Mouse (Mus musculus): ENCODE data around the gene Umod. TPM values are rescaled to one million over a fixed set of nuclear protein-coding genes. Genes with fewer than 3 reads are reported as not detected.

The Umod gene
- total RNA-seq, 1 experiment: not detected

DNA sequence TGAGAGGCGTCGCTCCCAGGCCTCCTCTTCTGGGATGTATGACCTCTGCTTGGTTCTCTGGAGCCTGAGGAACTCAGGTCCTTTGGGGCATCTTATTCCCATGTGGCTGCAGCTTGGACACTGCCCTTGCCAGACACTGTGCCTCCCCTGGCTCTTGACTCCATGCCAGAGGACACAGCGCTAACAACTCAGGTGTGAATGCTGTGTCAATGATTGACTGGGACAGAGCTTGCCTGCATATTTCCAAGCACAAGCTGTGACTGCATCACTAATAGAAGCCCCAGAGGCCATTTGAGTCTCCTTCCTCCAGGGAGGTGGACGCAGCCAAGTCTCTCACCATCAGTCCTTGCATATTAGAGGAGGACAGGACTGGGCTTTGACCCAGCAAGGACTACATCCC is 32.1 kb upstream of the Umod start:
- no peaks in the 10 kb centered on the region for H3K9me3 ChIP-seq (ENCODE audit: control insufficient read depth, insufficient read depth, low read depth, low read length)
- TF ChIP-seq HCFC1 (IDR thresholded peaks at IDR 0.05; ENCODE audit: borderline replicate concordance, insufficient read depth, low read length) (no peak), ZC3H11A (IDR thresholded peaks at IDR 0.05; ENCODE audit: borderline replicate concordance, low read depth, low read length) (no peak), MAFK (IDR thresholded peaks at IDR 0.05; ENCODE audit: insufficient read depth, low read depth, low read length) (no peak), CHD2 (IDR thresholded peaks at IDR 0.05; ENCODE audit: low read depth, low read length) (no peak), ZNF384 (IDR thresholded peaks at IDR 0.05; ENCODE audit: low read depth, low read length) (no peak)
- no peaks in the 10 kb centered on the region for H3K4me1 ChIP-seq (ENCODE audit: control insufficient read depth in 2 of 2, insufficient read depth in 2 of 2, low read length in 2 of 2, poor library complexity in 1 of 2)
- H3K27ac ChIP-seq (ENCODE audit: insufficient read depth, low read depth, low read length, poor library complexity, severe bottlenecking): no peak overlapping the region
- no peaks in the 10 kb centered on the region for H3K36me3 ChIP-seq (ENCODE audit: control insufficient read depth, insufficient read depth, low read length, poor library complexity, severe bottlenecking)
- no peak overlapping the region for H3K9ac ChIP-seq (ENCODE audit: insufficient read depth, low read depth, low read length, poor library complexity, severe bottlenecking)
- in situ Hi-C loops (cut with MboI; ENCODE audit: low sequenced_read_pairs in 2 of 2, unreplicated experiment in 2 of 2): loop anchor here in 1 of 2 experiments (10.0 kb wide), 1 partner anchor 496 kb away; no protein-coding TSS in a partner anchor
- no peak for DNase-seq (ENCODE audit: low read depth, low spot score)
- no peak overlapping the region for H3K4me3 ChIP-seq (ENCODE audit: insufficient read depth in 1 of 2, low read depth in 1 of 2, low read length in 2 of 2, poor library complexity in 1 of 2, severe bottlenecking in 1 of 2)

DNA sequence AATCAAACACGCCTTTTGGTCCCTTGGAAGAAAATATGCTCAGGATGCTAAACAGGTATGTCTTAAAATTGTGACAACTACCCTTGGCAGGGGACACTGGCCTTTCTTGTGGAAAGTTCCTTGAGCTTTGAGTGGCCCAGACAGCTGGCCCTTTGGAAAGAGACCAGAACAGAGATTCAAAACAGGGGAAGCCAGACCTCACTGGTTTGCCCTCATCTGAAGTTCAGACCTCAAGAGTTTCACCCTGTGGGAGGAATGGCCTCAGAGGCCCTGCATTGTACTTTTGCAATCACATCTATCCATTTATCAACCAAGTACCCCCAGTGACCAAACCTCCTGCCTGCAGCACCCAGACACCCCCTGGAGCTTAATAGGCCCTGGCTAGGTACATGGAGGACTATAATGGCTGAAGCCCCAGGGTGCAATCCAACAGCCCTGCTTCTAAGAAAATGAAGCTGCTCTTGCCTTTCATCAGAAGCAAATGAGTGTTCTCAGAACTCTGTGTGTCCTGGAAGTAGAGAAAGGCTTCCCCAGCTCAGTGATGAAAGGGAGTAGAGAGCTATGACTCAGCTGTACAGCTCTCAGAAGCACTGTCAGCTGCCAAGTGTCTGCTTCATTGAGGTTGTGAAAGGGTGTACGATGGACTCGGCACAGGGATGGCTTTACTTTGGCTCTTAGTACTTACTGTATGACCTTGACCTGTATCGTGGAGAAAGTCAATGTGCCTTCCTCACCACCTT is 11.1 kb upstream of the Umod start:
- H3K9ac ChIP-seq (ENCODE audit: insufficient read depth, low read depth, low read length, poor library complexity, severe bottlenecking): no peak overlapping the region
- in situ Hi-C loops (cut with MboI; ENCODE audit: low sequenced_read_pairs in 2 of 2, unreplicated experiment in 2 of 2): no loop called here
- H3K4me3 ChIP-seq (ENCODE audit: insufficient read depth in 1 of 2, low read depth in 1 of 2, low read length in 2 of 2, poor library complexity in 1 of 2, severe bottlenecking in 1 of 2): no peak overlapping the region
- no peaks in the 10 kb centered on the region for H3K4me1 ChIP-seq (ENCODE audit: control insufficient read depth in 2 of 2, insufficient read depth in 2 of 2, low read length in 2 of 2, poor library complexity in 1 of 2)
- DNase-seq (ENCODE audit: low read depth, low spot score): no peak
- no peak overlapping the region for H3K27ac ChIP-seq (ENCODE audit: insufficient read depth, low read depth, low read length, poor library complexity, severe bottlenecking)
- H3K9me3 ChIP-seq (ENCODE audit: control insufficient read depth, insufficient read depth, low read depth, low read length): no peaks in the 10 kb centered on the region
- H3K36me3 ChIP-seq (ENCODE audit: control insufficient read depth, insufficient read depth, low read length, poor library complexity, severe bottlenecking): no peaks in the 10 kb centered on the region
- TF ChIP-seq ZNF384 (IDR thresholded peaks at IDR 0.05; ENCODE audit: low read depth, low read length) (no peak), MAFK (IDR thresholded peaks at IDR 0.05; ENCODE audit: insufficient read depth, low read depth, low read length) (no peak), HCFC1 (IDR thresholded peaks at IDR 0.05; ENCODE audit: borderline replicate concordance, insufficient read depth, low read length) (no peak), CHD2 (IDR thresholded peaks at IDR 0.05; ENCODE audit: low read depth, low read length) (no peak), ZC3H11A (IDR thresholded peaks at IDR 0.05; ENCODE audit: borderline replicate concordance, low read depth, low read length) (no peak)

GRCm38 (mm10) chr7:119486683-119487082 is 7.6 kb upstream of the Umod start:
- Histone ChIP-seq H3K9me3 (ENCODE audit: control insufficient read depth, insufficient read depth, low read depth, low read length) (no peaks in the 10 kb centered on the region), H3K36me3 (ENCODE audit: control insufficient read depth, insufficient read depth, low read length, poor library complexity, severe bottlenecking) (no peaks in the 10 kb centered on the region), H3K4me3 (ENCODE audit: insufficient read depth in 1 of 2, low read depth in 1 of 2, low read length in 2 of 2, poor library complexity in 1 of 2, severe bottlenecking in 1 of 2) (no peak overlapping the region), H3K4me1 (ENCODE audit: control insufficient read depth in 2 of 2, insufficient read depth in 2 of 2, low read length in 2 of 2, poor library complexity in 1 of 2) (no peaks in the 10 kb centered on the region), H3K27ac (ENCODE audit: insufficient read depth, low read depth, low read length, poor library complexity, severe bottlenecking) (no peak overlapping the region), H3K9ac (ENCODE audit: insufficient read depth, low read depth, low read length, poor library complexity, severe bottlenecking) (no peak overlapping the region)
- TF ChIP-seq MAFK (IDR thresholded peaks at IDR 0.05; ENCODE audit: insufficient read depth, low read depth, low read length) (no peak), ZNF384 (IDR thresholded peaks at IDR 0.05; ENCODE audit: low read depth, low read length) (no peak), HCFC1 (IDR thresholded peaks at IDR 0.05; ENCODE audit: borderline replicate concordance, insufficient read depth, low read length) (no peak), ZC3H11A (IDR thresholded peaks at IDR 0.05; ENCODE audit: borderline replicate concordance, low read depth, low read length) (no peak)
- DNase-seq (ENCODE audit: low read depth, low spot score): no peak
- in situ Hi-C loops (cut with MboI; ENCODE audit: low sequenced_read_pairs in 2 of 2, unreplicated experiment in 2 of 2): no loop called here

- Histone ChIP-seq H3K9me3 (ENCODE audit: control insufficient read depth, insufficient read depth, low read depth, low read length) (no peaks in the 10 kb centered on the region), H3K9ac (ENCODE audit: insufficient read depth, low read depth, low read length, poor library complexity, severe bottlenecking) (no peak overlapping the region), H3K36me3 (ENCODE audit: control insufficient read depth, insufficient read depth, low read length, poor library complexity, severe bottlenecking) (no peaks in the 10 kb centered on the region), H3K4me1 (ENCODE audit: control insufficient read depth in 2 of 2, insufficient read depth in 2 of 2, low read length in 2 of 2, poor library complexity in 1 of 2) (no peaks in the 10 kb centered on the region), H3K4me3 (ENCODE audit: insufficient read depth in 1 of 2, low read depth in 1 of 2, low read length in 2 of 2, poor library complexity in 1 of 2, severe bottlenecking in 1 of 2) (no peak overlapping the region), H3K27ac (ENCODE audit: insufficient read depth, low read depth, low read length, poor library complexity, severe bottlenecking) (no peak overlapping the region)
- DNase-seq (ENCODE audit: low read depth, low spot score): no peak
- TF ChIP-seq CHD2 (IDR thresholded peaks at IDR 0.05; ENCODE audit: low read depth, low read length) (no peak), MAFK (IDR thresholded peaks at IDR 0.05; ENCODE audit: insufficient read depth, low read depth, low read length) (no peak), ZNF384 (IDR thresholded peaks at IDR 0.05; ENCODE audit: low read depth, low read length) (no peak), HCFC1 (IDR thresholded peaks at IDR 0.05; ENCODE audit: borderline replicate concordance, insufficient read depth, low read length) (no peak), ZC3H11A (IDR thresholded peaks at IDR 0.05; ENCODE audit: borderline replicate concordance, low read depth, low read length) (no peak)
- in situ Hi-C loops (cut with MboI; ENCODE audit: low sequenced_read_pairs in 2 of 2, unreplicated experiment in 2 of 2): no loop called here
These were observed 5.1 kb upstream of the Umod start for GRCm38 (mm10) chr7:119484154-119484553.
